Mouse (Mus musculus) lung, postnatal 36 days (tissue): ENCODE results near the gene Cracr2b.
A peak's percentile ranks its signal among the peaks of the same experiment; 100 is the strongest.
"Not testable (repeated sequence)": the region's sequence is repeated elsewhere in the genome, so short reads cannot be mapped to it uniquely, and the experiment has no call there.

Source experiments
- DNase-seq: peaks from one replicate; pipeline ENCODE4 v3.0.0; 2022; ENCODE audit warnings: mixed read lengths

Gene Cracr2b

GRCm38 (mm10) chr7:141433517-141434400 is 27.1 kb upstream of the Cracr2b start:
- no peak for DNase-seq

DNA sequence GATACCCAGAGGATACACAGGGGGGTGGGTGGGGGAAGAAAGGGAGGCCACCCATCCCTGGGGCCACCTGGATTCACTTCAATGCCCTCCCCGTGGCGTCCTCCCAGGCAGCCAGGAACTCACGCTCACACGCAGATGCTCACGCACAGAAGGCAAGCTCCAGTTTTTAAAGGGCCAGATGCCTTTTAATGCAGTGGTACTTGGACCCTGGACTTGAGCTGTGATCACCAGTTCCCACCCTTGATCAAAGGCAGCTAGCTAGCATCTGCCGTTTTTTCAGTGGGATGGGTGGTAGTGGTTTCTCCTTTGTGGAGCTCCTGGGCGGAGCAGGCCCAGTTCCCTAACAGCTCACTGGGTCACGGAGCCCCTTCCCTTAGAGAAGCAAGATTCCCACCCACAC is 26.4 kb upstream of the Cracr2b start:
- peak; percentile 54 for DNase-seq

- DNase-seq, result peak; percentile 81
These were observed 25.6 kb upstream of the Cracr2b start for GRCm38 (mm10) chr7:141435129-141435855.

DNA sequence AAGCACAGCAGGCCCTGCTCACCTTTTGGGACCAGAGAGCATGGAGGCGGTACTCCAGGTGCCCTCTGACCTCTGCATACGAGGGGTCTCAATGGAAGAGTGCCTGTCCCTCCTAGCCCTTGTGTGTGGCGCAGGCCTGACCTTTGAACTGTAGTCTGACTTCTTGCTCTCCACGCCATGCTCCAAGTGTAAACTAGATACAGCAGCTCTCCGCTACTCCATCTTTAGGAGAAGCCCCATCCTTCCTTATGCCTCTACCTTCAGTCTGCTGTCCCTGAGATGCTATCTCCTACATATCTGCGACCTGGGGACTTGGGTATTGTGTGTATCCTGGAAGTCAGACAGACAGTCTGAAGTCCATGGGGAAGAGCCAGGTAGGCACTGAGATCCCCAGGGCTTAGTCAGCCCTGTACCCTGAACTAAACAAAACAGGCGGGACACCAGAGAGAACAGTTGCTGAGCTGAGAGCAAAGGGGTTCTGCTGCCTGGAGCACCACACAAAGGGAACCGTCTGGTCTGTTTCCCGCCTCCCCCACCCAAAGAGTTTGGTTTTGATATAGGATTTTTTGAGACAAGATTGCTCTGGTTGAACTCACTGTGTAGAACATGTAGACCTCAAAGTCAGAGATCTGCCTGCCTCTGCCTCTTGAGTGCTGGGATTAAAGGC is 24.9 kb upstream of the Cracr2b start:
- no peak for DNase-seq

DNA sequence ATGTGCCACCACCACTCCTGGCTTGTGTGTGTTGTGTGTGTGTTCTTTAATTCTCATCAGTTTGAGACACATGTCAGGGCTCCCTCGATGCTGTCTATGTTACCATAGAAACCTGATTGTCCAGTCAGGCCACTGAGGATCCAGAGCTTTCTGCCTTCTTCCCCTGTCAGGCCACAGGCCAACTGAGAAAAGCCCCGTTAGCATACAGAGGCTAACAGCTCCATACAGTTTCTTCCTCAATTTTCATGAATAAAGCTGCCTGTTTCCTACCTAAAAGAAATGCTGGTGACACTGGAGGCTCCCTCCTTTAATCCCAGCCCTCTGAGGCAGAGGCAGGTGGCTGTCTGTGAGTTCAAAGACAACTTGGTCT is 24.4 kb upstream of the Cracr2b start:
- no peak for DNase-seq

DNA sequence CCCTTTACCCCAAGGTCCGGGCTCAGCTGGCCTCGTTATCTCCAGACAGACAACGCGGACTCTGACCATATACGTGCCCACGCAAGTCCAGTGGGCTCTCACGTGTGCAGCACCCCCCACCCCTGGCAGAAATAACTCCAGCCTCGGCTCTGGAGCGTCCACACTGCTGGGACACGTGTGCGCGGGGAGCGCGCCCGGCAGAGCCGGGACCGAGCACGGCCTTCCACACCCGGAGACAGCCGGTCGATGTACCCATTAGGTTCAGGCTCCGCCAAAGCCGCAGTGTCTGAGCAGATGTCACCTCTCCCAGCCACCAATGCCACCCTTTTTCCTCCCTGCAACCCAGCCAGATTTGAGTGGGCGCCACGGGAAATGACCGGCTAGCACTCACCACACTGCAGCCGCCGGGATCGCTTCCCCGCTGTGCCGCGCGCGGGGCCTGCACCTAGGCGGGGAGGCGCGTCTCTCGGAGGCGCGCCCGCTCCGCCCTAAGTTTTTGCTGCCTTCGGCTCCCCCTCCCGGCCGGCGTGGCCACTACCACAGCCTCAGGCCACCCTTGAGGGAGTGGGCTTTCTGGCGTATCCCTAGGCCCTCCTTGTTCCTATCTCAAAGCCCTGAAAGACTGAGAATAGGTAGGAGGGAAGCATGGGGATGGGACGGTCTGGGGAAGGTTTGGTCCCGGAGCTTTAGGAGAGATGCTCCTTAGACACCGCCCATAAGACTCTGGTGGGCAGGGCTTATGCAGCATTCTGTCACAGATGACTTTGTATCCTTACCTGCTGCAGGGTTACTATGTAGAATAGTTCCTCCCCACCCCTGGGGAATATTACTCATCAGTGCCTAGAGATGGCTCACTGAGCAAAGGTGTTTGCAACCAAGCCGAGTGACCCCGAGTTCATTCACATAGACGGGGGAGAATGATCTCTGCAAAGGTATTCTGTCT is 23.4 kb upstream of the Cracr2b start, which contains the start of gene Slc25a22:
TSS of gene Slc25a22 (minus strand) at position 715 of the 943 bp plus-strand sequence.
- peak; percentile 90 for DNase-seq

GRCm38 (mm10) chr7:141438201-141438968 is 22.5 kb upstream of the Cracr2b start:
- no peak for DNase-seq

DNA sequence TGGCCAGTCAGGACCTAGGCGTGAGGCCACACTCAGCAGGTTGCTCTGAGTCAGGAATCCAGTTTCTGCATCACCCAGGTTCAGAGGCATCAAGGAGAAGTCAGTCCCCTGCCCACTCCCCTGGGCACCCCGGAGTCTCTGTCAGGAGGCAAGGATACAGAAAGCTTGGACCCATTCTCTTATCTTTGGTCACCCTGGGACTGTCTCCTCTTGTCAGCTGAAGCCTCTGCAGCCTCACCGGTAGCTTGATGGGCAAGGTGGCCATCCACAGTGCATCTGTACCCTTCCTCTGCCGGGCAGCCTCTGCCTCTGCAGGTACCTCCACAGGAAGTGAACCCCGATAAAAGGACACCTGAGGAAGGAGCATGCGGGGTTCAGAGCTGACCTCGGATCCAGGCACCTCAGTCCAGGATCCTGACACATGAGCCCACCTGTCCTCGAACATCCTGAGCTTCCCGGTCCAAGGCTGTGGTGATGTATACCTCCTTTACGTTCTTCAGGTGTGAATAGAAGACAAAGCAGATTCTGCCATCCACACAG is 21.7 kb upstream of the Cracr2b start:
- DNase-seq, result no peak

- no peak for DNase-seq
These were observed 21.1 kb upstream of the Cracr2b start for GRCm38 (mm10) chr7:141439811-141440210.

GRCm38 (mm10) chr7:141440613-141441012 is 20.3 kb upstream of the Cracr2b start:
- peak; percentile 80 for DNase-seq

DNA sequence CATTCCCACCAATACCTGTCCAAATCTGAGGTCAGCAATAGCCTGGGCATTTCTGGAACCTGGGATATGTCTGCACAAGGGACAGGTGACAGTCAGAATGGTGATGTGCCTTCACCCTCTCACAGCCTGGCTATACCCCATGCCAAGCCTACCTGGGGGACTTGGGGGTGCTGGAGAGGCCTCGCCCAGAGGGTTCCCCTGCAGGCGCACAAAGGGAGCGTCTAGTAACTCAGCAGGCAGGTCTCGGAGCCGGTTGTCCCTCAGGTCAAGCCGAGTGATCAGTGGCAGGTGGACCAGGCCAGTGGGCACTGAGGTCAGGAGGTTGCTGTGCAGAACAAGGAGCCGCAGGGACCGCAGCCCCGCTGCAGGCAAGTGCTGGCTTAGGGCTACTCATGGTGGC is 19.4 kb upstream of the Cracr2b start:
- DNase-seq, result no peak

DNA sequence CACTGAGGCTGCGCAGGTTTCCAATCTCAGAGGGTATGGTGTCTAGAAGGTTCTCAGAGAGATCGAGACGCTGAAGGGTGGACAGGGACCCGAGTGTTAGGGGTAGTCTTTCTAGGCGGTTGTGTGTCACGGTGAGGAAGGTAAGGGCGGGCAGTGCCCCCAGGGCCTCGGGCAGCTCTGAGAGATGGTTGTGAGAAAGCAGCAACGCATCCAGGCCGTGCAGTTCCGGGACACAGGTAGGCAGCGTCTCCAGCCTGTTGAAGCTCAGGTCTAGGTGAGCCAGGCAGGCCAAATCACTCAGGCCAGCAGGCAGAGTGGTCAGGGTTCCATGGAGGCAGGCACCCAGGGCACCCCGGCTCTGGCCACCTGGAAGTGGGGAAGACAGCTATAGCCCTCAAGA is 18.7 kb upstream of the Cracr2b start:
- DNase-seq, result no peak

DNA sequence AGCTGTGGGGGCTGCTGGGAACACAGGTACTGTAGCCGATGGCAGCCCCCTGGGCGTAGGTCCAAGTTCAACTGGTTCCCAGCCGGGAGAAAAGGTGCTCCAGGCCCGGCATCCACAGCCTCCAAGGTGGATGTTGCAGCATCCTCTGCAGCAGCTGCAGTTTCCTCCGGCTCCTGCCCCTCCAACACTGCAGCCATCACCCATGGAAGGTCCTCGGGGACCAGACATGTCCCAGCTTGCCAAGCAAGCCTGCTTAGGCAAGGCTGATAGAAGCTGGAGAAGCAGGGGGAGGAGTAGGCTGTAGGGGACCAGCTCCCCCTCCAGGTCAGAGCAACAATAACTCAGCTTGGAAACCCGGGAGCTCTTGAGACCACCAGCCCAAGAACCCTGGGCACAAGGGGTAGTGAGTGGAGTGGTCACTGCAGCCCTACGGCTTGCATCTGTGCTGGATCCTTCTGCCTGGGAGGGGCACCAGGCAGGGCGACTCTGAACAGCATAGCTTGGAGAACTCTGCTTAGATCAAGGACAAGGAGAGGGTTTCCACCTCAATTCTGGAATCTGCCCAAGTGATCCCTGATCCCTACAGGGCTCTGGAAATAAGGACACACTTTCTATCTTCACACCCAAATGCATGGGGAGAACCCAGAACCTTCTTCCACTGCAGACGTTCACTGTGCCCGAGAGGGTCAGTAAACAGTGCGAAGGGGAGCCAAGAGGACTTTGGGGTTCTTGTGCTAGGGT is 17.6 kb upstream of the Cracr2b start:
- no peak for DNase-seq

DNA sequence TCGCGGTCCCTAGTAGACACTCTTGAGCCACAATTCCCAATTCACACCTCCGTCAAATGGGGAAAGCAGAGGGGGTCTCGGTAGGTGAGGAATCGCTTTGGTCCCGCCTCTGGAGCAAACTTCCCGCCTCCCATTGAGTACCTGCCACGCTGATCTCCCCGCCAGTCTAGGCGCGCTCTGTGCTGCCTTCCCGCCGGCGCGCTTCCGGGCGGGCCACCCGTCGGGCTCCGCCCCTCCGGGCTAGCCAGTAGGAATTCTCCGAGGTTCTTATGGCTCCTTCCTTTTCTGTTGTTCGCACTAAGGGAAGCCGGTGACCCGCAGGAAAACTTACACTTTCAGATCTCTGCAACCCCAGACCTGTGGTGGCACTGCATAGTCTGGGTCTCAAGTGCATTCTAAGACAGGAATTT is 17.1 kb upstream of the Cracr2b start, which contains the start of gene Pidd1:
TSS of gene Pidd1 (minus strand) at position 198 of the 410 bp plus-strand sequence.
- peak; percentile 77 for DNase-seq

GRCm38 (mm10) chr7:141446374-141446773 is 14.5 kb upstream of the Cracr2b start:
- DNase-seq, result not testable (repeated sequence)

- peak; percentile 95 for DNase-seq
These were observed 13.5 kb upstream of the Cracr2b start, which contains the start of gene Rplp2 for GRCm38 (mm10) chr7:141447110-141447991. Rplp2 (plus strand) TSS chr7:141447370.

DNA sequence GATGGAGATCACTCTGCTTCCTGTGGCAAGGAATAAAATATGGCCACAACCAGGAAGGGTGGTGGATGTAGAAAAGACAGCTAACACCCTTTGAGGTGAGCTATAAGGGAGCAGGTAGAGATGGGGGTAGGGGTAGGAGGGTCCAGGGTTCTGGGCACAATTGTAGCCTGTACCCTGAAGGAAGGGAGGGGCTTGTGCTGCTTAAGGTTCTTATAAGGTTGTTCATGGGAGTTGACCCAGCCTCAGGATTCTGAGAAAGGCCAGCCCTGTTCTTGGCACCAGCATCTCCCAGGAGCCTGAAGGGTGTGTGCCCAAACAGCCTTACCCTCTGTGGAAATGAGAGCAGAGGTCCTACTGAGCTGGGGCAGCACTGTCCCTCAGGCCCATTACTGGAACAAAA is 9.0 kb upstream of the Cracr2b start:
- no peak for DNase-seq

GRCm38 (mm10) chr7:141453636-141454035 is 7.3 kb upstream of the Cracr2b start:
- DNase-seq, result no peak

- DNase-seq, result peak; percentile 99
These were observed 5.8 kb upstream of the Cracr2b start, which contains the start of gene Pnpla2 for GRCm38 (mm10) chr7:141454967-141455551. Pnpla2 (plus strand) TSS chr7:141455198.
